Comparison of ENCODE assay signal across 8 mouse cellular contexts in the genomic region with DNA sequence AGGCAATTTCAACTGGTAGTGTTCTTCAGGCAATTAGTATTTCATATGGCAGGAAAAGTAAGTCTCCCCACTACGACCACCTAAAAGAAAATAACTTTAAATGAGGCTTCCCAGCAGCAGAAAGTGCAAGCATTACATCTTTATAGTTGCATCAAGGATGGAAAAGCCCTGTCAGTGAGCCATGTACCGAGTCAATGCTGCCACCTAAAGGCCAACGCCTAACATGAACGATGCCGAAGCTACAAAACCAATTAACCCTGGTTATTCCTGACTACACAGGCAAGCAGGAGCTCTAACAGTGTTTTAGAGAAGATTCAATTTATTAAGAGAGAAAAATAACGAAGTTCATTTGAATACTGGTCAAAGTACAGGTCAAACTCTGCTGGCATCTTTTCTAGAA. TPM values are rescaled to one million over a fixed set of nuclear protein-coding genes. Genes with fewer than 3 reads are reported as not detected.
DNase-seq lines count a peak whose midpoint lies in the region; ATAC-seq and TF ChIP-seq lines count a peak whose summit lies in the region.

No protein-coding gene starts in this region.

- no peak overlapping the region for H3K9ac ChIP-seq in intestine, embryonic 14.5 days (ENCODE audit: low read length)
- H3K9ac ChIP-seq in intestine, embryonic 15.5 days, result no peak overlapping the region

- H3K9me3 ChIP-seq in intestine, embryonic 14.5 days (ENCODE audit: control insufficient read depth, low read length), result no peaks in the 10 kb centered on the region
- no peaks in the 10 kb centered on the region for H3K9me3 ChIP-seq in intestine, embryonic 15.5 days

- peak; percentile 76 for DNase-seq in intestine, embryonic 14.5 days (ENCODE audit: low spot score)
- DNase-seq in heart, postnatal 25 days (ENCODE audit: low spot score), result peak; percentile 24
- DNase-seq in layer of hippocampus, postnatal 10 days (ENCODE audit: low spot score in 2 of 2), result peak; percentile 66 to 79

- no peak for ATAC-seq in intestine, embryonic 14.5 days (replicated peaks; ENCODE audit: low FRiP score, low TSS enrichment, low read depth)
- ATAC-seq in intestine, embryonic 15.5 days, result no peak
- ATAC-seq in megakaryocyte-erythroid progenitor cell, adult 5-6 weeks (replicated peaks; ENCODE audit: low FRiP score, low TSS enrichment, poor library complexity, severe bottlenecking), result peak; percentile 90

- TF ChIP-seq POLR2A in bone marrow macrophage, adult 2 months (IDR thresholded peaks at IDR 0.05; ENCODE audit: borderline replicate concordance, low read depth, low read length), result no peak
- TF ChIP-seq POLR2A in embryonic fibroblast, embryonic 13.5 days (IDR thresholded peaks at IDR 0.05; ENCODE audit: low read depth, low read length), result no peak
- no peak for TF ChIP-seq POLR2A in small intestine, adult 2 months (IDR thresholded peaks at IDR 0.05; ENCODE audit: low read depth, low read length)

- H3K27me3 ChIP-seq in intestine, embryonic 14.5 days (replicated peaks; ENCODE audit: control insufficient read depth, insufficient read depth, low read length), result no peaks in the 10 kb centered on the region
- H3K27me3 ChIP-seq in intestine, embryonic 15.5 days (replicated peaks), result no peaks in the 10 kb centered on the region
- H3K27me3 ChIP-seq in small intestine, adult 2 months (ENCODE audit: control insufficient read depth, insufficient read depth, low read length), result no peaks in the 10 kb centered on the region

- no peak overlapping the region for H3K4me3 ChIP-seq in intestine, embryonic 14.5 days (ENCODE audit: low read depth, low read length)
- H3K4me3 ChIP-seq in intestine, embryonic 15.5 days (replicated peaks), result no peak overlapping the region
- H3K4me3 ChIP-seq in bone marrow macrophage, adult 2 months (ENCODE audit: insufficient read depth, low read length), result no peak overlapping the region
- no peak overlapping the region for H3K4me3 ChIP-seq in embryonic fibroblast, embryonic 13.5 days (ENCODE audit: insufficient read depth, low read length)
- no peak overlapping the region for H3K4me3 ChIP-seq in small intestine, adult 2 months (ENCODE audit: low read depth, low read length)

- TF ChIP-seq CTCF in bone marrow macrophage, adult 2 months (IDR thresholded peaks at IDR 0.05; ENCODE audit: low read depth, low read length), result peak; percentile 58
- peak; percentile 81; the same call in 1 of the 2 replicates for TF ChIP-seq CTCF in embryonic fibroblast, embryonic 13.5 days (IDR thresholded peaks at IDR 0.05; ENCODE audit: borderline replicate concordance, insufficient read depth, low read length)
- TF ChIP-seq CTCF in small intestine, adult 2 months (IDR thresholded peaks at IDR 0.05; ENCODE audit: extremely low read depth, insufficient read length, insufficient replicate concordance, low read depth, low read length), result peak; percentile 64; the same call in 1 of the 2 replicates

- H3K36me3 ChIP-seq in intestine, embryonic 14.5 days (ENCODE audit: control insufficient read depth, insufficient read depth, low read length), result peaks cover 10% of the 10 kb centered on the region; the same call in 1 of the 2 replicates
- H3K36me3 ChIP-seq in intestine, embryonic 15.5 days, result no peaks in the 10 kb centered on the region
- peaks cover 4% of the 10 kb centered on the region; the same call in 1 of the 2 replicates for H3K36me3 ChIP-seq in small intestine, adult 2 months (ENCODE audit: control insufficient read depth, insufficient read depth, low read length)

- H3K4me2 ChIP-seq in intestine, embryonic 14.5 days (ENCODE audit: low read length), result no peak overlapping the region
- no peak overlapping the region for H3K4me2 ChIP-seq in intestine, embryonic 15.5 days (replicated peaks)

- intact Hi-C loops in heart, postnatal 25 days (cut with DNase I), result loop anchor here (2.0 kb wide), 2 partner anchors 53 to 143 kb away; no protein-coding TSS in a partner anchor

- WGBS in intestine, embryonic 14.5 days, result 7% methylated on average over 6 of the region's 6 CpGs
- WGBS in intestine, embryonic 15.5 days, result 9% methylated on average over 6 of the region's 6 CpGs
- WGBS in small intestine, adult 2 months, result 9% methylated on average over 6 of the region's 6 CpGs

- no peak overlapping the region for H3K27ac ChIP-seq in intestine, embryonic 14.5 days (ENCODE audit: low read depth)
- H3K27ac ChIP-seq in intestine, embryonic 15.5 days, result no peak overlapping the region
- H3K27ac ChIP-seq in bone marrow macrophage, adult 2 months (ENCODE audit: insufficient read depth, low read depth, low read length), result no peak overlapping the region
- no peak overlapping the region for H3K27ac ChIP-seq in embryonic fibroblast, embryonic 13.5 days (ENCODE audit: insufficient read depth, low read length)
- H3K27ac ChIP-seq in small intestine, adult 2 months (ENCODE audit: insufficient read depth, low read depth, low read length), result no peak overlapping the region

- H3K4me1 ChIP-seq in intestine, embryonic 14.5 days (replicated peaks; ENCODE audit: control insufficient read depth, insufficient read depth, low read length), result no peaks in the 10 kb centered on the region
- H3K4me1 ChIP-seq in intestine, embryonic 15.5 days (replicated peaks), result no peaks in the 10 kb centered on the region
- H3K4me1 ChIP-seq in bone marrow macrophage, adult 2 months (ENCODE audit: control insufficient read depth, insufficient read depth, low read length), result 0 out of 2 replicates have a peak, but pooled peaks cover under 1% of the 10 kb centered on the region
- H3K4me1 ChIP-seq in embryonic fibroblast, embryonic 13.5 days (ENCODE audit: control insufficient read depth, insufficient read depth, low read length), result no peaks in the 10 kb centered on the region
- no peaks in the 10 kb centered on the region for H3K4me1 ChIP-seq in small intestine, adult 2 months (ENCODE audit: control insufficient read depth, insufficient read depth, insufficient read length, low read length)

RNA-seq across cellular contexts. Expression of a gene that starts 32.0 kb away (rescaled TPM):
- polyA plus RNA-seq in intestine, embryonic 14.5 days (2014; fragmentation: Nextera tagmentation; extraction: Ambion mirVana), result 7.5 and 8.9 TPM in 2 replicates
- polyA plus RNA-seq in intestine, embryonic 15.5 days (2015; fragmentation: Nextera tagmentation; extraction: Ambion mirVana), result 4.4 and 4.6 TPM in 2 replicates
- 21.2 and 25.7 TPM in 2 replicates for polyA plus RNA-seq in bone marrow macrophage, adult 2 months (2012; ENCODE audit: insufficient read depth, insufficient read length, missing spikeins)
- polyA plus RNA-seq in embryonic fibroblast, embryonic 13.5 days (2011; ENCODE audit: insufficient read length, low read depth, missing spikeins), result 27.5 and 28.1 TPM in 2 replicates
- total RNA-seq in heart, postnatal 25 days (2021), result 10 to 100 TPM; 23.5 to 25.5 TPM
- total RNA-seq in layer of hippocampus, postnatal 10 days (2021), result 10 to 100 TPM; 58.7 to 62.7 TPM
- 5.2 and 12.5 TPM in 2 replicates for total RNA-seq in megakaryocyte-erythroid progenitor cell, adult 5-6 weeks (2014; fragmentation: Nextera tagmentation)
- 3.7 and 7.6 TPM in 2 replicates for total RNA-seq in megakaryocyte-erythroid progenitor cell, adult 5-6 weeks (2017)
- 3.1 and 5.9 TPM in 2 replicates for polyA plus RNA-seq in small intestine, adult 2 months (2012; rRNA removed)

Comparison
In these comparisons a context has a peak if more than half of its experiments do, and no peak if none do; other contexts are left out.
1. DNase-seq: peak in every context shown above with its lines; median percentile 76 in intestine, embryonic 14.5 days; 72 in layer of hippocampus, postnatal 10 days; 24 in heart, postnatal 25 days.